Comparison of ENCODE assay signal across 8 mouse cellular contexts in genomic region chr2:155774927-155775684, GRCm38 (mm10). TPM values are rescaled to one million over a fixed set of nuclear protein-coding genes. Genes with fewer than 3 reads are reported as not detected.
DNase-seq lines count a peak whose midpoint lies in the region; ATAC-seq and TF ChIP-seq lines count a peak whose summit lies in the region.

Gene Mmp24 (plus strand): TSS chr2:155775342.

- no peak for TF ChIP-seq POLR2A in testis, adult 2 months (IDR thresholded peaks at IDR 0.05; ENCODE audit: control insufficient read depth, low read depth, low read length)

- intact Hi-C loops in left cerebral cortex, postnatal 36 days (cut with DNase I) = loop anchor here (5.0 kb wide), 1 partner anchor 37 kb away; no protein-coding TSS in a partner anchor

- TF ChIP-seq CTCF in testis, adult 2 months (IDR thresholded peaks at IDR 0.05; ENCODE audit: control insufficient read depth, insufficient read depth, insufficient replicate concordance, low read depth, low read length) = no peak

- H3K36me3 ChIP-seq in testis, adult 2 months (ENCODE audit: control insufficient read depth, insufficient read depth, low read length) = no peaks in the 10 kb centered on the region
- no peaks in the 10 kb centered on the region for H3K36me3 ChIP-seq in neural tube, embryonic 14.5 days (ENCODE audit: control insufficient read depth, insufficient read depth, low read length)

- peak within 1 kb of the TSS; percentile 87 for H3K4me3 ChIP-seq in testis, adult 2 months (ENCODE audit: control insufficient read depth, low read depth, low read length)
- peak within 1 kb of the TSS; percentile 71 for H3K4me3 ChIP-seq in neural tube, embryonic 14.5 days (ENCODE audit: low read depth, low read length)

- H3K27me3 ChIP-seq in testis, adult 2 months (ENCODE audit: control insufficient read depth, insufficient read depth, low read length) = peaks cover 5% of the 10 kb centered on the region
- no peaks in the 10 kb centered on the region; the same call in 1 of the 2 replicates for H3K27me3 ChIP-seq in neural tube, embryonic 14.5 days (ENCODE audit: control insufficient read depth, insufficient read depth, low read length)

- H3K9me3 ChIP-seq in neural tube, embryonic 14.5 days (ENCODE audit: control insufficient read depth, low read length) = no peaks in the 10 kb centered on the region

- ATAC-seq in frontal cortex, adult (ENCODE audit: low TSS enrichment) = peak; percentile 14; the same call in 1 of the 2 replicates
- ATAC-seq in neural tube, embryonic 14.5 days (ENCODE audit: low read depth) = peak; percentile 23; the same call in 1 of the 2 replicates

- peak within 1 kb of the TSS; percentile 58 for H3K4me2 ChIP-seq in neural tube, embryonic 14.5 days (ENCODE audit: low read depth, low read length)

- no peak within 1 kb of the TSS for H3K27ac ChIP-seq in testis, adult 2 months (ENCODE audit: control insufficient read depth, insufficient read depth, low read depth, low read length)
- H3K27ac ChIP-seq in neural tube, embryonic 14.5 days (ENCODE audit: low read depth, low read length) = peak within 1 kb of the TSS; percentile 82

- H3K4me1 ChIP-seq in testis, adult 2 months (ENCODE audit: control insufficient read depth, insufficient read depth, low read length) = peaks cover 10% of the 10 kb centered on the region
- H3K4me1 ChIP-seq in neural tube, embryonic 14.5 days (ENCODE audit: control insufficient read depth, insufficient read depth, low read length) = peaks cover 32% of the 10 kb centered on the region

- H3K9ac ChIP-seq in neural tube, embryonic 14.5 days (replicated peaks; ENCODE audit: low read depth, low read length) = peak within 1 kb of the TSS; percentile 96

- WGBS in neural tube, embryonic 14.5 days = 1% methylated on average over 52 of the region's 100 CpGs

- DNase-seq in frontal cortex, postnatal 14 days (ENCODE audit: low spot score in 2 of 2) = no peak
- no peak for DNase-seq in testis, postnatal 14 days (ENCODE audit: low spot score)
- DNase-seq in left cerebral cortex, postnatal 36 days (ENCODE audit: low spot score in 2 of 2) = no peak
- no peak for DNase-seq in right cerebral cortex, postnatal 25 days
- DNase-seq in adipocyte (ENCODE audit: low spot score) = no peak

RNA-seq across cellular contexts. Expression of gene Mmp24, which starts in this region (rescaled TPM):
- 1.6 and 2.1 TPM in 2 replicates for polyA plus RNA-seq in testis, adult 2 months (2012; rRNA removed)
- total RNA-seq in left cerebral cortex, postnatal 36 days (2021) = 10 to 100 TPM; 33.8 to 38.0 TPM
- polyA plus RNA-seq in neural tube, embryonic 14.5 days (2014; fragmentation: Nextera tagmentation; extraction: Ambion mirVana) = 18.5 and 20.0 TPM in 2 replicates
